Mouse (Mus musculus) thymus, adult 2 months (tissue): ENCODE measurements around the gene Nsf.

Experiments used
- CTCF ChIP-seq: fragments of 200-500 bp; IDR thresholded peaks from 2 replicates; pipeline ENCODE4 v1.5.1; 2012; ENCODE audit warnings: mild to moderate bottlenecking, control low read depth, low read length, moderate library complexity, borderline replicate concordance; ENCODE audit not compliant: control insufficient read depth, poor library complexity, insufficient read depth; ENCODE audit errors: extremely low read depth
- POLR2A ChIP-seq: fragments of 200-500 bp; IDR thresholded peaks from 2 replicates; pipeline ENCODE4 v1.6.1; 2012; ENCODE audit warnings: mild to moderate bottlenecking, low read length, control low read depth, moderate library complexity; ENCODE audit not compliant: control insufficient read depth, poor library complexity, insufficient read depth; ENCODE audit errors: extremely low read depth

- TF ChIP-seq POLR2A, result no peak
- TF ChIP-seq CTCF, result no peak
Observed at GRCm38 (mm10) chr11:104000667-104001394, 47.0 kb upstream of the Nsf start.
